Mouse (Mus musculus): ENCODE data around the gene Tnfrsf22.
A peak's percentile ranks its signal among the peaks of the same experiment; 100 is the strongest.

- TF ChIP-seq CTCF (IDR thresholded peaks at IDR 0.05; ENCODE audit: low read depth, low read length) (peak; percentile 60), EP300 (IDR thresholded peaks at IDR 0.05; ENCODE audit: insufficient read depth, low read depth, low read length) (no peak)
Measured at GRCm38 (mm10) chr7:143612215-143612614, 37.2 kb downstream of the Tnfrsf22 start.

Data from ES-Bruce4 (cell line).